Mouse (Mus musculus) heart, embryonic 10.5 days (tissue): Measurements from ENCODE around the gene Lipe. TPM values are rescaled to one million over a fixed set of nuclear protein-coding genes. Genes with fewer than 3 reads are reported as not detected.
A peak's percentile ranks its signal among the peaks of the same experiment; 100 is the strongest.
"Not testable (repeated sequence)": the region's sequence is repeated elsewhere in the genome, so short reads cannot be mapped to it uniquely, and the experiment has no call there.

Source experiments
- DNase-seq: peaks from one replicate; pipeline ENCODE4 v3.0.0-alpha.2; 2017; ENCODE audit warnings: low spot score
- H3K27ac ChIP-seq: fragments of 300-500 bp; sonication (generic); 2 replicates; pipeline ENCODE4 v1.5.1; 2016; ENCODE audit warnings: mild to moderate bottlenecking
- H3K27me3 ChIP-seq: fragments of 300-500 bp; sonication (generic); 2 replicates; pipeline ENCODE4 v1.6.1; 2016; ENCODE audit warnings: mild to moderate bottlenecking; ENCODE audit not compliant: poor library complexity, insufficient read depth, severe bottlenecking
- H3K36me3 ChIP-seq: fragments of 300-500 bp; sonication (generic); 2 replicates; pipeline ENCODE4 v1.6.1; 2016; ENCODE audit warnings: mild to moderate bottlenecking, moderate library complexity
- H3K4me1 ChIP-seq: fragments of 300-500 bp; sonication (generic); 2 replicates; pipeline ENCODE4 v1.6.1; 2016; ENCODE audit warnings: mild to moderate bottlenecking
- H3K4me3 ChIP-seq: fragments of 300-500 bp; sonication (generic); 2 replicates; pipeline ENCODE4 v1.5.1; 2016; ENCODE audit warnings: mild to moderate bottlenecking, moderate library complexity
- H3K9me3 ChIP-seq: fragments of 300-500 bp; sonication (generic); 2 replicates; pipeline ENCODE4 v1.6.1; 2016; ENCODE audit warnings: mild to moderate bottlenecking, moderate library complexity
- WGBS: fragments of 180-500 bp; shearing (Covaris S2); methylation state at CpG from one replicate; pipeline ENCODE4 v1.1.7; 2016; 5-methylcytosine and 5-hydroxymethylcytosine counted together
- polyA plus RNA-seq: library from polyadenylated mRNA; unstranded; fragments of >200 nt; fragmentation: Nextera tagmentation; extraction: Ambion mirVana; gene quantifications from 2 replicates; pipeline ENCODE4 v1.2.1, GENCODE M21; 2016

The Lipe gene
- polyA plus RNA-seq, 1 experiment from 2014 or later = 4.7 TPM

- 0 out of 2 replicates have a peak, but pooled peaks cover 8% of the 10 kb centered on the region for H3K4me1 ChIP-seq
- H3K36me3 ChIP-seq = no peaks in the 10 kb centered on the region
- no peaks in the 10 kb centered on the region for H3K27me3 ChIP-seq
- H3K27ac ChIP-seq = no peak overlapping the region
- DNase-seq = no peak
- H3K9me3 ChIP-seq = no peaks in the 10 kb centered on the region
- no peak overlapping the region for H3K4me3 ChIP-seq
- WGBS = 80% methylated on average over 4 of the region's 4 CpGs
Measured at GRCm38 (mm10) chr7:25429886-25430784, 31.6 kb upstream of the Lipe start.

DNA sequence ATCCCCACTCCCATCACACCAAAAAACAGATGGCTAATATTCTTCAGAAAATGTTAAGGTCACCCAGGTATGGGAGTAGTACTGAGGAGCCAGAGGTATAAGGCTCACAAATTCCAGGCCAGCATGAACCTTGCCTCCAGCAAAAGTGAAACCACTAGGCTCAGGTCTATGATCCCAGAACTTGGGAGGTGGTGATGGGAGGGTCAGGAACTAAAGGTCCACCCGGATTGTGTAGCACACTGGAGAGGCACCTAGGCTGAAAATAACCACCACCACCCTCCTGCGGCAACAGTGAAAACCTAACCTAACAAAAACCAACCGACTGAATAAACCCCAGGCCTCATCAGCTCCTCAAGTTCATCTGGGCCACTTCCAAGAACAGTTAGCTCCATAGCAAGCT is 29.8 kb upstream of the Lipe start:
- no peak for DNase-seq
- Histone ChIP-seq H3K27me3 (peaks cover 3% of the 10 kb centered on the region; the same call in 1 of the 2 replicates), H3K4me3 (no peak overlapping the region), H3K36me3 (no peaks in the 10 kb centered on the region), H3K9me3 (no peaks in the 10 kb centered on the region), H3K4me1 (0 out of 2 replicates have a peak, but pooled peaks cover 5% of the 10 kb centered on the region), H3K27ac (no peak overlapping the region)
- WGBS = 86% methylated on average over 3 of the region's 3 CpGs

DNA sequence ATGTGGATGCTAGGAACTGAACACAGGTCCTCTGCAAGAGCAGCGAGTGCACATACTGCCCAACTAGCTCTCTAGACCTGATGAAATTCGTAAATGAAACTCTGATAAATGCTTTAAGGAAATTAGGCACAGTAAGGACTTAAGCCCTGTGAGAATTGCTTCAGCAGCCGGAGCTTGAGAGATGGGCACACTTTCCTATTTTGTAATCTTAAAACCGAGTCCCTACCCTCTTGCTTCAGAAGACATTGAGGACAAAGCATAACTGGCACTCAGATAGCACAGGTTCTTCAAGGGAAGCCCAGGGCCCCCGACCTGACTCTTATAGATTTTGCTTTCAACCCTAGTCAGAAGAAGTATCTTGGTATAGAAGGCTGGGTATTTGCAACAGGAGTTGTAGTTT is 28.6 kb upstream of the Lipe start:
- no peaks in the 10 kb centered on the region for H3K9me3 ChIP-seq
- H3K36me3 ChIP-seq = no peaks in the 10 kb centered on the region
- no peak overlapping the region for H3K27ac ChIP-seq
- no peak for DNase-seq
- H3K4me1 ChIP-seq = no peaks in the 10 kb centered on the region
- peaks cover 14% of the 10 kb centered on the region for H3K27me3 ChIP-seq
- 70% methylated on average over 5 of the region's 5 CpGs for WGBS
- H3K4me3 ChIP-seq = no peak overlapping the region

- not testable (repeated sequence) for H3K9me3 ChIP-seq, DNase-seq, H3K27ac ChIP-seq, H3K36me3 ChIP-seq, H3K4me1 ChIP-seq, H3K4me3 ChIP-seq
- WGBS = 81% methylated on average over 4 of the region's 4 CpGs
- peaks cover 22% of the 10 kb centered on the region for H3K27me3 ChIP-seq
Measured at GRCm38 (mm10) chr7:25426380-25426779, 27.9 kb upstream of the Lipe start.

DNA sequence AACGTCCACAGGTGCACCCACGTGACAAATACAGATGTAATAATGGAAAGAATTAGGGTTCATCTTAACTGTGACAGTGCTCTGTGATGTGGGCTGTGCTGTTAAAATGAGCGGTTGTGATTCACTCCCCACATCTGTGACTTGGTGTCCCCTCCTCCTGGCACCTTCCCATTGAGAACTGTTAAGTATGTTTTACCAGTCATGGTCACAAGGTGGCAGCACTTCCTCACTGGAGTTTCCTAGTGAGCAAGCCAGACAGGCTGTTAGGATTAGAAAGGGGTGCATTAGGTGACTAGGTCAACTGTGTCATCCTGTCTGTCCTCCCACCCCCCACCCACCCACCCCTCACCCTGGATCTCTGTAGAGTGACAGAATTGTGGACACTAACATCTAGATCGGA is 25.9 kb upstream of the Lipe start:
- no peak overlapping the region for H3K27ac ChIP-seq

DNA sequence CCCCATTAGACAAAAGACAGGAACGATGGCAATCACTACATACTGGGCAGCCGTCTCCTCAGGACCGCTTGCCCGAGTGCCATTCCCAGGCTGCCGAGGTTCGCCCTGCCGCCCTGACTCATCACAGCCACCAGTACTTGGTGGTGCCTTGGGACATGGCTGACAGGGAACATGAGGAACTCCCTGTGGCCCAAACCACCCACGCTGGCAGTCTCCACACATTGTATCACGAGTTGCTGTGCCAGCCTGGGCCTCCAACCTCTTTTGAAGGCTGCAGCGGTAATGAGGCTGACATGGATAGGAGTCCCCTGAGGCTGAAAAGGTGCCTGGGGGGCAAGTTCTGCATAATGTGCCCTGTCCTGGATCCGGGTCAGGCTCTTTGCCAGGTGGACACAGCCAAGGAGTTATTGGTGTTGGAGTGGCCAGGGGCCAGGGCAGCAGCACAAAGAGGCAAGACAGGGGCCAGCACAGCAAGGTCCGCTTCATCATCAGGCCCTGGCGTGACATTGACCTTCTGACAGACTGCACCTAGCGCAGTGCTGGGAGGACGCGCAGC is 23.9 kb upstream of the Lipe start:
- Histone ChIP-seq H3K4me1 (no peaks in the 10 kb centered on the region), H3K4me3 (no peak overlapping the region), H3K27ac (no peak overlapping the region), H3K27me3 (peaks cover 24% of the 10 kb centered on the region), H3K36me3 (no peaks in the 10 kb centered on the region), H3K9me3 (no peaks in the 10 kb centered on the region)
- DNase-seq = no peak
- WGBS = 76% methylated on average over 16 of the region's 16 CpGs

More for the DNA sequence above, 25.9 kb upstream of the Lipe start:
- Histone ChIP-seq H3K4me3 (no peak overlapping the region), H3K27me3 (peaks cover 24% of the 10 kb centered on the region), H3K9me3 (no peaks in the 10 kb centered on the region), H3K36me3 (no peaks in the 10 kb centered on the region), H3K4me1 (no peaks in the 10 kb centered on the region)
- no peak for DNase-seq
- 36% methylated on average over 4 of the region's 4 CpGs for WGBS

DNA sequence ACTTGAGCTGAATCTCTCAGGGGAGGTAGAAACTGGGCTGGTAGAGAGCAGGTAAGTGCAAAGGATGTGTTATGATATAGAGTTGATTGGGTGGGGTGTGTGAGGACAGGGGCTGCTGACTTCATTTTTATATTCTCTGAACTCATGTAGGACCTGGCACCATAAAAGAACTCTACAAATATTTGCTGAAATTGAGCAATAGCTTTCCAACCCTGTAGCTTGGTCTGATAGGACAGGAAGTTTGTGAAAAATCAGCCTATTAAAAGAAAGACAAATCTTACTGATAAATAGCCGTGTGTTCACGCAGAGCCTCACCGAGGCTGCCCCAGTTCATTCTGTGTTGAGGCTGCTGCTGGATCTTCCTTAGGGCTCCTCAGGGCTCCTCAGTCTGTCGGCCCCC is 21.4 kb upstream of the Lipe start:
- 89% methylated on average over 4 of the region's 4 CpGs for WGBS
- no peak for DNase-seq

GRCm38 (mm10) chr7:25419536-25419935 is 21.0 kb upstream of the Lipe start:
- no peak for DNase-seq
- no peaks in the 10 kb centered on the region for H3K36me3 ChIP-seq
- 73% methylated on average over 8 of the region's 8 CpGs for WGBS
- H3K4me1 ChIP-seq = no peaks in the 10 kb centered on the region
- H3K27me3 ChIP-seq = peaks cover 24% of the 10 kb centered on the region
- H3K9me3 ChIP-seq = no peaks in the 10 kb centered on the region
- no peak overlapping the region for H3K4me3 ChIP-seq
- no peak overlapping the region for H3K27ac ChIP-seq

More for the DNA sequence above, 21.4 kb upstream of the Lipe start:
- no peaks in the 10 kb centered on the region for H3K4me1 ChIP-seq
- no peaks in the 10 kb centered on the region for H3K36me3 ChIP-seq
- H3K9me3 ChIP-seq = no peaks in the 10 kb centered on the region
- H3K27ac ChIP-seq = no peak overlapping the region
- H3K4me3 ChIP-seq = no peak overlapping the region
- H3K27me3 ChIP-seq = peaks cover 24% of the 10 kb centered on the region

DNA sequence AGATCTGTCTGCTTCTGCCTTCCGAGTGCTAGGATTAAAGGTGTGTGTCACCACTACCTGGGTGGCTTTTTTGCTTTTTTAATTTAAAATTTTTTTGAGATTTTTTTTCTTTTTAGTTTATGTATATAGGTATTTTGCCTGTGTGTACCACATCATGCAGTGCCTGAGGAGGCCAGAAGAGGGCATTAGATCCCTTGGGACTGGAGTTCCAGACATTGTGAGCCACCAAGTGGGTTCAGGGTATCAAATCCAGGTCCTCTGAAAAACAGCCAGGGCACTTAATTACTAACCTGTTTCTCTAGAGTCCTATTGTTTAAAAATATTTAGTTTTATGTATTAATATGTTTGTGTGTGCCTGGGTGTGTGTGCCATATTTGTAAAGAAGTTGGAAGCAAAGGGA is 19.1 kb upstream of the Lipe start:
- H3K9me3 ChIP-seq = no peaks in the 10 kb centered on the region
- H3K27ac ChIP-seq = no peak overlapping the region
- no peaks in the 10 kb centered on the region for H3K4me1 ChIP-seq
- H3K4me3 ChIP-seq = no peak overlapping the region
- 50% methylated on average over 1 of the region's 1 CpGs for WGBS
- no peak for DNase-seq
- H3K27me3 ChIP-seq = peaks cover 14% of the 10 kb centered on the region
- H3K36me3 ChIP-seq = no peaks in the 10 kb centered on the region

GRCm38 (mm10) chr7:25412833-25413441 is 14.4 kb upstream of the Lipe start, which contains the start of gene Cxcl17:
Gene Cxcl17, minus strand, starts transcription at chr7:25412886.
- Histone ChIP-seq H3K36me3 (no peaks in the 10 kb centered on the region), H3K9me3 (no peaks in the 10 kb centered on the region), H3K27ac (no peak within 1 kb of the TSS), H3K4me1 (no peaks in the 10 kb centered on the region), H3K4me3 (no peak within 1 kb of the TSS), H3K27me3 (no peaks in the 10 kb centered on the region)
- peak; percentile 67 for DNase-seq
- WGBS = 44% methylated on average over 7 of the region's 7 CpGs

DNA sequence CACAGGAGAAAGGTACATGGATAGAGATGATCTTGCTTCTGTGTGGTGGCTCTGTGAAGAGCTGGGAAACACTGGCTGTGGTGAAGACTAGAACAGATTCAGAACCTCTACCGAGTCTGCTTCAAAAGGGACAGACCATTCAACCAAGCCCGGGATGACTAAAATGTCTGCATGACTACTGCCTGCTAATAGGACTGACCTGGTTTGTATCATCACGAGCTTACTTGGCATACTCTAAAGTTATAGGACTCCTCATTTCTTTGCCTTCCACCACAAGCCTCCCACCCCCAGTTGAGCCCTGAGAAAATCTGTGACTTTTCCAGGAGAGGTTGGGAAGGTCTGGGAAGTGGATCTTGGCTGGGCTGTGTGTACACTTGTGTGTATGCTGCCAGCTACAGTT is 13.4 kb upstream of the Lipe start:
- Histone ChIP-seq H3K4me1 (no peaks in the 10 kb centered on the region), H3K9me3 (no peaks in the 10 kb centered on the region), H3K36me3 (no peaks in the 10 kb centered on the region), H3K27me3 (no peaks in the 10 kb centered on the region), H3K4me3 (no peak overlapping the region), H3K27ac (no peak overlapping the region)
- WGBS = 78% methylated on average over 3 of the region's 3 CpGs
- peak; percentile 62 for DNase-seq

- 81% methylated on average over 1 of the region's 1 CpGs for WGBS
- Histone ChIP-seq H3K4me1 (no peaks in the 10 kb centered on the region), H3K4me3 (no peak overlapping the region), H3K9me3 (no peaks in the 10 kb centered on the region), H3K27me3 (no peaks in the 10 kb centered on the region), H3K27ac (no peak overlapping the region), H3K36me3 (no peaks in the 10 kb centered on the region)
- no peak for DNase-seq
Measured at GRCm38 (mm10) chr7:25410969-25411615, 12.6 kb upstream of the Lipe start.
